Mouse (Mus musculus) forebrain, postnatal 0 days (tissue): ENCODE data around the gene Eef1e1. TPM values are rescaled to one million over a fixed set of nuclear protein-coding genes. Genes with fewer than 3 reads are reported as not detected.
"Not testable (repeated sequence)": the region's sequence is repeated elsewhere in the genome, so short reads cannot be mapped to it uniquely, and the experiment has no call there.

Source experiments
- ATAC-seq: fragments of 200-750 bp; cut with Nextera tagmentation; 2 replicates; pipeline ENCODE4 v1.8.0; 2017; ENCODE audit warnings: mild to moderate bottlenecking, moderate library complexity
- DNase-seq: peaks from one replicate; pipeline ENCODE4 v3.0.0-alpha.2; 2015
- H3K27ac ChIP-seq: fragments of 300-500 bp; sonication (generic); 2 replicates; pipeline ENCODE4 v1.5.1; 2014; ENCODE audit warnings: low read depth, mild to moderate bottlenecking, antibody characterized with exemption, low read length, moderate library complexity, mixed read lengths
- H3K27me3 ChIP-seq: fragments of 300-500 bp; sonication (generic); 2 replicates; pipeline ENCODE4 v1.6.1; 2014; ENCODE audit warnings: mild to moderate bottlenecking, low read length, mixed read lengths; ENCODE audit not compliant: insufficient read depth
- H3K36me3 ChIP-seq: fragments of 300-500 bp; sonication (generic); 2 replicates; pipeline ENCODE4 v1.6.1; 2014; ENCODE audit warnings: mild to moderate bottlenecking, moderate library complexity; ENCODE audit not compliant: insufficient read depth
- H3K4me1 ChIP-seq: fragments of 300-500 bp; sonication (generic); 2 replicates; pipeline ENCODE4 v1.6.1; 2014; ENCODE audit warnings: antibody characterized with exemption; ENCODE audit not compliant: insufficient read depth
- H3K4me2 ChIP-seq: fragments of 300-500 bp; sonication (generic); 2 replicates; pipeline ENCODE4 v1.6.1; 2014; ENCODE audit warnings: low read depth, mild to moderate bottlenecking, moderate library complexity
- H3K4me3 ChIP-seq: fragments of 300-500 bp; sonication (generic); 2 replicates; pipeline ENCODE4 v1.5.1; 2014; ENCODE audit warnings: low read depth, low read length, mixed read lengths
- H3K9ac ChIP-seq: fragments of 300-500 bp; sonication (generic); 2 replicates; pipeline ENCODE4 v1.6.1; 2014; ENCODE audit warnings: mild to moderate bottlenecking
- H3K9me3 ChIP-seq: fragments of 300-500 bp; sonication (generic); 2 replicates; pipeline ENCODE4 v1.6.1; 2016; ENCODE audit warnings: low read length
- CTCF ChIP-seq: sonication (generic); IDR thresholded peaks from 2 replicates; pipeline ENCODE4 v1.5.1; 2016; ENCODE audit warnings: antibody characterized with exemption, control low read depth, low read depth
- WGBS: fragments of 180-500 bp; shearing (Covaris S2); extraction: QIAGEN DNeasy Blood & Tissue Kit; methylation state at CpG from one replicate; pipeline ENCODE4 v1.1.7; 2014; 5-methylcytosine and 5-hydroxymethylcytosine counted together
- polyA plus RNA-seq: library from polyadenylated mRNA; unstranded; fragments of >200 nt; fragmentation: Nextera tagmentation; extraction: Ambion mirVana; gene quantifications from 2 replicates; pipeline ENCODE4 v1.2.1, GENCODE M21; 2015
- total RNA-seq: library from RNA; depleted of rRNA; stranded (reverse); fragments of >200 nt; gene quantifications from 2 replicates; pipeline ENCODE4 v1.2.3, GENCODE M21; 2014

Gene Eef1e1
- total and polyA plus RNA-seq, 2 experiments from 2014 or later = 46.3 to 106 TPM

- no peak overlapping the region for H3K4me3 ChIP-seq
- no peak overlapping the region for H3K4me2 ChIP-seq
- peak; percentile 57 for TF ChIP-seq CTCF
- H3K36me3 ChIP-seq = peaks cover 12% of the 10 kb centered on the region; the same call in 1 of the 2 replicates
- H3K9me3 ChIP-seq = no peaks in the 10 kb centered on the region
- no peak overlapping the region for H3K9ac ChIP-seq
- no peaks in the 10 kb centered on the region for H3K27me3 ChIP-seq
- ATAC-seq (peak; percentile 55), DNase-seq (peak; percentile 66)
- WGBS = 16% methylated on average over 5 of the region's 5 CpGs
- H3K27ac ChIP-seq = no peak overlapping the region
- H3K4me1 ChIP-seq = no peaks in the 10 kb centered on the region
These were observed 33.2 kb downstream of the Eef1e1 start for GRCm38 (mm10) chr13:38625492-38626228.

GRCm38 (mm10) chr13:38624292-38624902, 34.5 kb downstream of the Eef1e1 start:
- WGBS = 79% methylated on average over 8 of the region's 8 CpGs
- no peak overlapping the region for H3K4me3 ChIP-seq
- no peaks in the 10 kb centered on the region for H3K27me3 ChIP-seq
- H3K9me3 ChIP-seq = no peaks in the 10 kb centered on the region
- DNase-seq = no peak
- H3K4me2 ChIP-seq = no peak overlapping the region
- no peak overlapping the region for H3K9ac ChIP-seq
- H3K4me1 ChIP-seq = no peaks in the 10 kb centered on the region
- H3K36me3 ChIP-seq = peaks cover 7% of the 10 kb centered on the region; the same call in 1 of the 2 replicates
- no peak for TF ChIP-seq CTCF
- ATAC-seq = no peak
- no peak overlapping the region for H3K27ac ChIP-seq

- H3K9me3 ChIP-seq = no peaks in the 10 kb centered on the region
- no peak overlapping the region for H3K9ac ChIP-seq
- no peaks in the 10 kb centered on the region for H3K4me1 ChIP-seq
- DNase-seq (no peak), ATAC-seq (no peak)
- 0 out of 2 replicates have a peak, but pooled peaks cover 2% of the 10 kb centered on the region for H3K36me3 ChIP-seq
- no peak overlapping the region for H3K27ac ChIP-seq
- TF ChIP-seq CTCF = no peak
- no peak overlapping the region for H3K4me2 ChIP-seq
- no peak overlapping the region for H3K4me3 ChIP-seq
- H3K27me3 ChIP-seq = no peaks in the 10 kb centered on the region
- 96% methylated on average over 5 of the region's 5 CpGs for WGBS
These were observed 35.6 kb downstream of the Eef1e1 start for GRCm38 (mm10) chr13:38623296-38623695.

- not testable (repeated sequence) for DNase-seq, H3K36me3 ChIP-seq, ATAC-seq, H3K9ac ChIP-seq, H3K27me3 ChIP-seq, H3K9me3 ChIP-seq, H3K27ac ChIP-seq, H3K4me1 ChIP-seq, H3K4me2 ChIP-seq, H3K4me3 ChIP-seq
- 75% methylated on average over 4 of the region's 4 CpGs for WGBS
These were observed 40.7 kb downstream of the Eef1e1 start for GRCm38 (mm10) chr13:38618001-38618630.

GRCm38 (mm10) chr13:38616887-38617286, 42.0 kb downstream of the Eef1e1 start:
- Histone ChIP-seq H3K27ac (no peak overlapping the region), H3K4me2 (no peak overlapping the region), H3K27me3 (no peaks in the 10 kb centered on the region), H3K9me3 (no peaks in the 10 kb centered on the region), H3K4me1 (no peaks in the 10 kb centered on the region), H3K9ac (no peak overlapping the region), H3K36me3 (peaks cover 9% of the 10 kb centered on the region; the same call in 1 of the 2 replicates), H3K4me3 (no peak overlapping the region)
- no peak for TF ChIP-seq CTCF
- 70% methylated on average over 4 of the region's 4 CpGs for WGBS
- ATAC-seq (no peak), DNase-seq (no peak)

- ATAC-seq = no peak
- H3K27ac ChIP-seq = no peak overlapping the region
These were observed 43.2 kb downstream of the Eef1e1 start for GRCm38 (mm10) chr13:38615656-38616055.

GRCm38 (mm10) chr13:38614298-38614697, 44.6 kb downstream of the Eef1e1 start:
- DNase-seq = no peak
- no peak for TF ChIP-seq CTCF
- H3K27ac ChIP-seq = no peak overlapping the region
- no peak for ATAC-seq
- no peaks in the 10 kb centered on the region for H3K9me3 ChIP-seq
- 74% methylated on average over 5 of the region's 5 CpGs for WGBS
- no peaks in the 10 kb centered on the region for H3K27me3 ChIP-seq
- H3K4me3 ChIP-seq = no peak overlapping the region
- H3K9ac ChIP-seq = no peak overlapping the region
- H3K4me2 ChIP-seq = no peak overlapping the region
- no peaks in the 10 kb centered on the region for H3K4me1 ChIP-seq
- peaks cover 9% of the 10 kb centered on the region; the same call in 1 of the 2 replicates for H3K36me3 ChIP-seq

More at GRCm38 (mm10) chr13:38615656-38616055, 43.2 kb downstream of the Eef1e1 start:
- Histone ChIP-seq H3K4me2 (no peak overlapping the region), H3K4me3 (no peak overlapping the region), H3K9me3 (no peaks in the 10 kb centered on the region), H3K4me1 (no peaks in the 10 kb centered on the region), H3K9ac (no peak overlapping the region), H3K36me3 (peaks cover 9% of the 10 kb centered on the region; the same call in 1 of the 2 replicates), H3K27me3 (no peaks in the 10 kb centered on the region)
- DNase-seq = no peak
- no peak for TF ChIP-seq CTCF
- WGBS = 95% methylated on average over 5 of the region's 5 CpGs
